ENCODE assay signal across 8 mouse cellular contexts in the genomic region with DNA sequence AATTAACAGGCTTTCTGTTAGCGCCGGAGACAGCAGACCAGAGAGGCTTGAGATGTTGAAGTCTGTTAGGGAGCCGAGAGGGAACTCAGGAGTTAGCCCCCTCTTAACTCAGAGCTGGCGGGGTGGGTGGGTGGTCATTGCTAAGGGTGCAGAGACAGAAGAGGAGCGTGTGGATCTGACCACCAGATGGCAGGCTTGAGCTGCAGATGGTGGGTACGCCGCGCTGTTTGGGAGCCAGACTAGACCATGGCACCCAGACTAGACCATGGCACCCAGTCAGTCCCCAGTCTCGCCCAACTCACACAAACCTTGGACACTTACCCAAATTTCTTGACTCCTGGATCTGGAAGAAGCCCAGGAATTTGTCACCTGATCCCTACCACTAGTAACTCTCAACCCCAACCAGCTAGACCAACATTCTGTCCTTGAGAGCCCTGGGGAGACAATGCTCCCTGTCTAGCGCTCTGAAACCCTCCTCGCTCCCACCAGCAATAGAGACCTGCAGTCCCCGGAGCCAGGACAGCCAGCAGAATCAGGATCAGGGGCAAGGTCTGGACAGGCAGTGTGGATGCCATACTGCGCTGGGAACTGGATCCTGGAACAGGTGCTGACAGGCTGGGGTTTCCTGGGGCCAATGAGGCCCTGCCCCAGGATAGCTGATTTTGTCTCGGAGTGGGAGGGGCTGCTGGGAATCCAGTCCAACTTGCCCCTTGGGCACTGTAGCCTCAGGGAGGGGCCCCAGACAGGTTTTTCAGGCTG. TPM values are rescaled to one million over a fixed set of nuclear protein-coding genes. Genes with fewer than 3 reads are reported as not detected.
DNase-seq lines count a peak whose midpoint lies in the region; TF ChIP-seq lines count a peak whose summit lies in the region.

No protein-coding gene starts in this region.

- H3K36me3 ChIP-seq in megakaryocyte, embryonic 14.5 days (replicated peaks; ENCODE audit: low read length): no peaks in the 10 kb centered on the region

- DNase-seq in adipocyte (ENCODE audit: low spot score): peak; percentile 79
- peak; percentile 85 for DNase-seq in gastrocnemius, postnatal 14 days
- DNase-seq in induced T-regulatory cell, adult 2 months (ENCODE audit: low read depth): peak; percentile 91
- DNase-seq in left cerebral cortex, adult 2 months (ENCODE audit: extremely low spot score in 1 of 2, low spot score in 2 of 2): peak; percentile 86 to 88
- DNase-seq in right cerebral cortex, adult 2 months (ENCODE audit: low spot score in 2 of 2): peak; percentile 88 to 91
- peak; percentile 69 for DNase-seq in urinary bladder, postnatal 10 days (ENCODE audit: low spot score)

- peaks cover 2% of the 10 kb centered on the region; the same call in 1 of the 2 replicates for H3K4me1 ChIP-seq in cortical plate, adult 2 months (ENCODE audit: control insufficient read depth, insufficient read depth, low read length)
- peaks cover 12% of the 10 kb centered on the region for H3K4me1 ChIP-seq in megakaryocyte, embryonic 14.5 days

- H3K27me3 ChIP-seq in megakaryocyte, embryonic 14.5 days (replicated peaks): peaks cover 61% of the 10 kb centered on the region

- H3K9me3 ChIP-seq in megakaryocyte, embryonic 14.5 days: no peaks in the 10 kb centered on the region

- no peak for TF ChIP-seq POLR2A in cortical plate, adult 2 months (IDR thresholded peaks at IDR 0.05; ENCODE audit: extremely low read depth, insufficient read depth, low read length)

- H3K27ac ChIP-seq in cortical plate, adult 2 months (ENCODE audit: insufficient read depth, low read length): no peak overlapping the region
- no peak overlapping the region for H3K27ac ChIP-seq in left cerebral cortex, adult 2 months

- intact Hi-C loops in gastrocnemius, postnatal 14 days (cut with DNase I; ENCODE audit: low total_unique reads): loop anchor here (5.0 kb wide), 1 partner anchor 193 kb away; no protein-coding TSS in a partner anchor
- intact Hi-C loops in left cerebral cortex, adult 2 months (cut with DNase I): loop anchor here (1.0 kb wide), 3 partner anchors 44 to 198 kb away; no protein-coding TSS in a partner anchor

- TF ChIP-seq CTCF in cortical plate, adult 2 months (IDR thresholded peaks at IDR 0.05; ENCODE audit: extremely low read depth, insufficient read depth, low read length): peak; percentile 94
- TF ChIP-seq CTCF in left cerebral cortex, adult 2 months (IDR thresholded peaks at IDR 0.05): peak; percentile 91

- no peak overlapping the region for H3K4me3 ChIP-seq in cortical plate, adult 2 months (ENCODE audit: insufficient read depth, low read length)
- no peak overlapping the region for H3K4me3 ChIP-seq in left cerebral cortex, adult 2 months
- H3K4me3 ChIP-seq in megakaryocyte, embryonic 14.5 days (replicated peaks): peak overlapping the region; percentile 46

RNA-seq across cellular contexts. Expression of a gene that starts 0.5 kb away (rescaled TPM):
- polyA plus RNA-seq in cortical plate, adult 2 months (2012; rRNA removed): 0.11 TPM in 1 of 2 replicates, not detected in the other
- total RNA-seq in gastrocnemius, postnatal 14 days (2021): under 1 TPM; 0.35 to 0.78 TPM
- total RNA-seq in left cerebral cortex, adult 2 months (2021): not detected
- not detected in 2 replicates for polyA plus RNA-seq in megakaryocyte, embryonic 14.5 days (2012; ENCODE audit: insufficient read depth, low replicate concordance)

RNA-seq across cellular contexts. Expression of a gene that starts 13.4 kb away (rescaled TPM):
- 0.04 TPM in 1 of 2 replicates, not detected in the other for polyA plus RNA-seq in cortical plate, adult 2 months (2012; rRNA removed)
- not detected for total RNA-seq in gastrocnemius, postnatal 14 days (2021)
- not detected for total RNA-seq in left cerebral cortex, adult 2 months (2021)
- not detected in 2 replicates for polyA plus RNA-seq in megakaryocyte, embryonic 14.5 days (2012; ENCODE audit: insufficient read depth, low replicate concordance)

RNA-seq across cellular contexts. Expression of a gene that starts 28.3 kb away (rescaled TPM):
- 13.8 and 14.6 TPM in 2 replicates for polyA plus RNA-seq in cortical plate, adult 2 months (2012; rRNA removed)
- 10 to 100 TPM; 38.9 to 44.2 TPM for total RNA-seq in gastrocnemius, postnatal 14 days (2021)
- 10 to 100 TPM; 58.6 to 63.4 TPM for total RNA-seq in left cerebral cortex, adult 2 months (2021)
- 11.6 and 16.1 TPM in 2 replicates for polyA plus RNA-seq in megakaryocyte, embryonic 14.5 days (2012; ENCODE audit: insufficient read depth, low replicate concordance)

RNA-seq across cellular contexts. Expression of a gene that starts 35.9 kb away (rescaled TPM):
- polyA plus RNA-seq in cortical plate, adult 2 months (2012; rRNA removed): 46.7 and 48.0 TPM in 2 replicates
- 1 to 10 TPM; 4.4 to 5.6 TPM for total RNA-seq in gastrocnemius, postnatal 14 days (2021)
- total RNA-seq in left cerebral cortex, adult 2 months (2021): 10 to 100 TPM; 19.9 to 22.2 TPM
- 11.9 and 19.2 TPM in 2 replicates for polyA plus RNA-seq in megakaryocyte, embryonic 14.5 days (2012; ENCODE audit: insufficient read depth, low replicate concordance)

RNA-seq across cellular contexts. Expression of a gene that starts 46.9 kb away (rescaled TPM):
- polyA plus RNA-seq in cortical plate, adult 2 months (2012; rRNA removed): 83.8 and 88.1 TPM in 2 replicates
- 10 to 100 TPM; 17.5 to 19.9 TPM for total RNA-seq in gastrocnemius, postnatal 14 days (2021)
- total RNA-seq in left cerebral cortex, adult 2 months (2021): 10 to 100 TPM; 66.8 to 70.2 TPM
- polyA plus RNA-seq in megakaryocyte, embryonic 14.5 days (2012; ENCODE audit: insufficient read depth, low replicate concordance): 10.0 and 29.6 TPM in 2 replicates
